Mouse (Mus musculus): Measurements from ENCODE around the gene Gm9817. TPM values are rescaled to one million over a fixed set of nuclear protein-coding genes. Genes with fewer than 3 reads are reported as not detected.

Gm9817 gene
- polyA plus RNA-seq, 1 experiment from 2014 or later = not detected

- no peak for ATAC-seq (ENCODE audit: insufficient read depth, low FRiP score, low TSS enrichment)
- Histone ChIP-seq H3K4me2 (ENCODE audit: low read depth) (no peak overlapping the region), H3K27me3 (ENCODE audit: control insufficient read depth, insufficient read depth, low read length) (no peaks in the 10 kb centered on the region), H3K27ac (ENCODE audit: low read depth, low read length) (no peak overlapping the region), H3K36me3 (ENCODE audit: control insufficient read depth, insufficient read depth, low read length) (no peaks in the 10 kb centered on the region), H3K4me3 (ENCODE audit: low read depth, low read length) (no peak overlapping the region), H3K9me3 (ENCODE audit: control insufficient read depth, low read length) (no peaks in the 10 kb centered on the region), H3K9ac (ENCODE audit: low read length) (no peak overlapping the region), H3K4me1 (ENCODE audit: control insufficient read depth, insufficient read depth, low read length) (no peaks in the 10 kb centered on the region)
- WGBS = 84% methylated on average over 10 of the region's 10 CpGs
- DNase-seq (ENCODE audit: low spot score) = no peak
These were observed 21.2 kb downstream of the Gm9817 start for GRCm38 (mm10) chr13:45099582-45100229.

- Histone ChIP-seq H3K36me3 (ENCODE audit: control insufficient read depth, insufficient read depth, low read length) (no peaks in the 10 kb centered on the region), H3K9ac (ENCODE audit: low read length) (no peak overlapping the region), H3K27ac (ENCODE audit: low read depth, low read length) (no peak overlapping the region), H3K27me3 (ENCODE audit: control insufficient read depth, insufficient read depth, low read length) (no peaks in the 10 kb centered on the region), H3K4me1 (ENCODE audit: control insufficient read depth, insufficient read depth, low read length) (no peaks in the 10 kb centered on the region), H3K9me3 (ENCODE audit: control insufficient read depth, low read length) (no peaks in the 10 kb centered on the region), H3K4me3 (ENCODE audit: low read depth, low read length) (no peak overlapping the region), H3K4me2 (ENCODE audit: low read depth) (no peak overlapping the region)
- no peak for ATAC-seq (ENCODE audit: insufficient read depth, low FRiP score, low TSS enrichment)
- WGBS = 68% methylated on average over 3 of the region's 3 CpGs
- no peak for DNase-seq (ENCODE audit: low spot score)
These were observed 28.0 kb downstream of the Gm9817 start for GRCm38 (mm10) chr13:45106480-45106879.

- Histone ChIP-seq H3K27ac (ENCODE audit: low read depth, low read length) (no peak overlapping the region), H3K4me1 (ENCODE audit: control insufficient read depth, insufficient read depth, low read length) (no peaks in the 10 kb centered on the region), H3K4me3 (ENCODE audit: low read depth, low read length) (no peak overlapping the region), H3K9me3 (ENCODE audit: control insufficient read depth, low read length) (no peaks in the 10 kb centered on the region), H3K9ac (ENCODE audit: low read length) (no peak overlapping the region), H3K27me3 (ENCODE audit: control insufficient read depth, insufficient read depth, low read length) (no peaks in the 10 kb centered on the region), H3K4me2 (ENCODE audit: low read depth) (no peak overlapping the region), H3K36me3 (ENCODE audit: control insufficient read depth, insufficient read depth, low read length) (no peaks in the 10 kb centered on the region)
- ATAC-seq (ENCODE audit: insufficient read depth, low FRiP score, low TSS enrichment) (no peak), DNase-seq (ENCODE audit: low spot score) (no peak)
- WGBS = 66% methylated on average over 7 of the region's 7 CpGs
These were observed 30.4 kb downstream of the Gm9817 start for GRCm38 (mm10) chr13:45108851-45109390.

DNA sequence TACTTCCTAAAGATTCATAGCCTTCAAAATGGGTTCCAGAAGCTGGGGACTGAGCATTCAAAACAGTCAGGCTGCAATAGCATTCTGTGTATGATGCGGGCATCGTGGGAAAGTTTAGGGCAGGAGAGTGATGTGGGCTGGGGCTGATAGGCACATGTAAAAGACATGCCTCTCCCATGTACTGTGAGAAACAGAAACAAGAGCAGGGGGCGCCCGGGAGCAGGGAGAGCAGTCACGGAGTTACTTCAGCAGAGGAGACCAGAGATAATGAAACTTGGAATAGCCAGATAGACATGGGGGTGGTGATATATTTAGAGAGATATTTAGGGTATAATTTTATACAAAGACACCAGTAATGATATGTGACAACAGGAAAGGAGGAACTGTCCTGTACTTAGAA lies 39.9 kb downstream of the Gm9817 start:
- Histone ChIP-seq H3K36me3 (ENCODE audit: control insufficient read depth, insufficient read depth, low read length) (no peaks in the 10 kb centered on the region), H3K27ac (ENCODE audit: low read depth, low read length) (no peak overlapping the region), H3K4me1 (ENCODE audit: control insufficient read depth, insufficient read depth, low read length) (no peaks in the 10 kb centered on the region), H3K4me2 (ENCODE audit: low read depth) (no peak overlapping the region), H3K27me3 (ENCODE audit: control insufficient read depth, insufficient read depth, low read length) (no peaks in the 10 kb centered on the region), H3K4me3 (ENCODE audit: low read depth, low read length) (no peak overlapping the region), H3K9ac (ENCODE audit: low read length) (no peak overlapping the region), H3K9me3 (ENCODE audit: control insufficient read depth, low read length) (no peaks in the 10 kb centered on the region)
- DNase-seq (ENCODE audit: low spot score) (no peak), ATAC-seq (ENCODE audit: insufficient read depth, low FRiP score, low TSS enrichment) (no peak)
- 85% methylated on average over 5 of the region's 5 CpGs for WGBS

GRCm38 (mm10) chr13:45118822-45119221 lies 40.3 kb downstream of the Gm9817 start:
- Histone ChIP-seq H3K4me2 (ENCODE audit: low read depth) (no peak overlapping the region), H3K27ac (ENCODE audit: low read depth, low read length) (no peak overlapping the region), H3K9ac (ENCODE audit: low read length) (no peak overlapping the region), H3K27me3 (ENCODE audit: control insufficient read depth, insufficient read depth, low read length) (no peaks in the 10 kb centered on the region), H3K36me3 (ENCODE audit: control insufficient read depth, insufficient read depth, low read length) (no peaks in the 10 kb centered on the region), H3K9me3 (ENCODE audit: control insufficient read depth, low read length) (no peaks in the 10 kb centered on the region), H3K4me1 (ENCODE audit: control insufficient read depth, insufficient read depth, low read length) (no peaks in the 10 kb centered on the region), H3K4me3 (ENCODE audit: low read depth, low read length) (no peak overlapping the region)
- WGBS = 75% methylated on average over 3 of the region's 3 CpGs
- DNase-seq (ENCODE audit: low spot score) (no peak), ATAC-seq (ENCODE audit: insufficient read depth, low FRiP score, low TSS enrichment) (no peak)

Other genes starting within 250 kb of the Gm9817 start
- 78.5 and 78.6 TPM in 2 replicates for gene Dtnbp1, start 76.5 kb upstream of the Gm9817 start, polyA plus RNA-seq (2014; fragmentation: Nextera tagmentation; extraction: Ambion mirVana)